Mouse (Mus musculus): Measurements from ENCODE around the gene Zbtb8a. TPM values are rescaled to one million over a fixed set of nuclear protein-coding genes. Genes with fewer than 3 reads are reported as not detected.
"Not testable (repeated sequence)": the region's sequence is repeated elsewhere in the genome, so short reads cannot be mapped to it uniquely, and the experiment has no call there.

Zbtb8a gene
- polyA plus RNA-seq, 1 experiment: 20.7 TPM

GRCm38 (mm10) chr4:129363463-129363862 is 14.5 kb downstream of the Zbtb8a start:
- H3K4me1 ChIP-seq (ENCODE audit: control insufficient read depth, insufficient read depth, low read length): no peaks in the 10 kb centered on the region
- H3K36me3 ChIP-seq (ENCODE audit: control insufficient read depth, insufficient read depth, low read length, poor library complexity, severe bottlenecking): peaks cover 30% of the 10 kb centered on the region
- no peak overlapping the region for H3K27ac ChIP-seq (ENCODE audit: insufficient read depth, low read length)
- H3K4me3 ChIP-seq (ENCODE audit: low read depth, low read length): no peak overlapping the region
- H3K9ac ChIP-seq (ENCODE audit: low read depth, poor library complexity, severe bottlenecking): no peak overlapping the region
- H3K9me3 ChIP-seq (replicated peaks; ENCODE audit: control insufficient read depth, insufficient read depth, low read length, poor library complexity, severe bottlenecking): no peaks in the 10 kb centered on the region
- TF ChIP-seq CTCF (IDR thresholded peaks at IDR 0.05; ENCODE audit: low read depth, low read length): no peak
- no peak for TF ChIP-seq POLR2A (IDR thresholded peaks at IDR 0.05; ENCODE audit: insufficient read depth, low read length)
- no peak for TF ChIP-seq EP300 (IDR thresholded peaks at IDR 0.05; ENCODE audit: insufficient read depth, low read depth, low read length)
- H3K27me3 ChIP-seq (ENCODE audit: control insufficient read depth, insufficient read depth, low read length, poor library complexity, severe bottlenecking): no peaks in the 10 kb centered on the region

- Histone ChIP-seq H3K4me3 (ENCODE audit: low read depth, low read length) (no peak overlapping the region), H3K9ac (ENCODE audit: low read depth, poor library complexity, severe bottlenecking) (no peak overlapping the region), H3K27ac (ENCODE audit: insufficient read depth, low read length) (0 out of 2 replicates have a peak overlapping the region, but pooled peaks have one; percentile 21), H3K4me1 (ENCODE audit: control insufficient read depth, insufficient read depth, low read length) (no peaks in the 10 kb centered on the region), H3K27me3 (ENCODE audit: control insufficient read depth, insufficient read depth, low read length, poor library complexity, severe bottlenecking) (no peaks in the 10 kb centered on the region), H3K9me3 (replicated peaks; ENCODE audit: control insufficient read depth, insufficient read depth, low read length, poor library complexity, severe bottlenecking) (no peaks in the 10 kb centered on the region), H3K36me3 (ENCODE audit: control insufficient read depth, insufficient read depth, low read length, poor library complexity, severe bottlenecking) (peaks cover 37% of the 10 kb centered on the region)
- no peak for TF ChIP-seq POLR2A (IDR thresholded peaks at IDR 0.05; ENCODE audit: insufficient read depth, low read length)
- TF ChIP-seq EP300 (IDR thresholded peaks at IDR 0.05; ENCODE audit: insufficient read depth, low read depth, low read length): no peak
- TF ChIP-seq CTCF (IDR thresholded peaks at IDR 0.05; ENCODE audit: low read depth, low read length): no peak
These were observed 15.1 kb downstream of the Zbtb8a start for GRCm38 (mm10) chr4:129362771-129363170.

GRCm38 (mm10) chr4:129362238-129362637 is 15.7 kb downstream of the Zbtb8a start:
- H3K9ac ChIP-seq (ENCODE audit: low read depth, poor library complexity, severe bottlenecking); H3K4me1 ChIP-seq (ENCODE audit: control insufficient read depth, insufficient read depth, low read length); H3K27me3 ChIP-seq (ENCODE audit: control insufficient read depth, insufficient read depth, low read length, poor library complexity, severe bottlenecking); H3K9me3 ChIP-seq (replicated peaks; ENCODE audit: control insufficient read depth, insufficient read depth, low read length, poor library complexity, severe bottlenecking); H3K4me3 ChIP-seq (ENCODE audit: low read depth, low read length): not testable (repeated sequence)
- 0 out of 2 replicates have a peak overlapping the region, but pooled peaks have one; percentile 31 for H3K27ac ChIP-seq (ENCODE audit: insufficient read depth, low read length)
- H3K36me3 ChIP-seq (ENCODE audit: control insufficient read depth, insufficient read depth, low read length, poor library complexity, severe bottlenecking): peaks cover 36% of the 10 kb centered on the region

GRCm38 (mm10) chr4:129357613-129358163 is 20.2 kb downstream of the Zbtb8a start:
- H3K27me3 ChIP-seq (ENCODE audit: control insufficient read depth, insufficient read depth, low read length, poor library complexity, severe bottlenecking): no peaks in the 10 kb centered on the region
- no peaks in the 10 kb centered on the region for H3K4me1 ChIP-seq (ENCODE audit: control insufficient read depth, insufficient read depth, low read length)
- TF ChIP-seq CTCF (IDR thresholded peaks at IDR 0.05; ENCODE audit: low read depth, low read length) (no peak), EP300 (IDR thresholded peaks at IDR 0.05; ENCODE audit: insufficient read depth, low read depth, low read length) (no peak), POLR2A (IDR thresholded peaks at IDR 0.05; ENCODE audit: insufficient read depth, low read length) (no peak)
- peaks cover 52% of the 10 kb centered on the region for H3K36me3 ChIP-seq (ENCODE audit: control insufficient read depth, insufficient read depth, low read length, poor library complexity, severe bottlenecking)
- no peak overlapping the region for H3K9ac ChIP-seq (ENCODE audit: low read depth, poor library complexity, severe bottlenecking)
- no peak overlapping the region for H3K27ac ChIP-seq (ENCODE audit: insufficient read depth, low read length)
- no peak overlapping the region for H3K4me3 ChIP-seq (ENCODE audit: low read depth, low read length)
- no peaks in the 10 kb centered on the region for H3K9me3 ChIP-seq (replicated peaks; ENCODE audit: control insufficient read depth, insufficient read depth, low read length, poor library complexity, severe bottlenecking)

GRCm38 (mm10) chr4:129354236-129354635 is 23.7 kb downstream of the Zbtb8a start:
- no peaks in the 10 kb centered on the region for H3K9me3 ChIP-seq (replicated peaks; ENCODE audit: control insufficient read depth, insufficient read depth, low read length, poor library complexity, severe bottlenecking)
- TF ChIP-seq POLR2A (IDR thresholded peaks at IDR 0.05; ENCODE audit: insufficient read depth, low read length): no peak
- TF ChIP-seq EP300 (IDR thresholded peaks at IDR 0.05; ENCODE audit: insufficient read depth, low read depth, low read length): no peak
- TF ChIP-seq CTCF (IDR thresholded peaks at IDR 0.05; ENCODE audit: low read depth, low read length): no peak
- peaks cover 41% of the 10 kb centered on the region for H3K36me3 ChIP-seq (ENCODE audit: control insufficient read depth, insufficient read depth, low read length, poor library complexity, severe bottlenecking)
- H3K9ac ChIP-seq (ENCODE audit: low read depth, poor library complexity, severe bottlenecking): no peak overlapping the region
- no peak overlapping the region for H3K4me3 ChIP-seq (ENCODE audit: low read depth, low read length)
- no peaks in the 10 kb centered on the region for H3K27me3 ChIP-seq (ENCODE audit: control insufficient read depth, insufficient read depth, low read length, poor library complexity, severe bottlenecking)
- no peak overlapping the region for H3K27ac ChIP-seq (ENCODE audit: insufficient read depth, low read length)
- no peaks in the 10 kb centered on the region for H3K4me1 ChIP-seq (ENCODE audit: control insufficient read depth, insufficient read depth, low read length)

GRCm38 (mm10) chr4:129353176-129353575 is 24.7 kb downstream of the Zbtb8a start:
- no peaks in the 10 kb centered on the region for H3K4me1 ChIP-seq (ENCODE audit: control insufficient read depth, insufficient read depth, low read length)
- H3K9me3 ChIP-seq (replicated peaks; ENCODE audit: control insufficient read depth, insufficient read depth, low read length, poor library complexity, severe bottlenecking): no peaks in the 10 kb centered on the region
- peaks cover 37% of the 10 kb centered on the region for H3K36me3 ChIP-seq (ENCODE audit: control insufficient read depth, insufficient read depth, low read length, poor library complexity, severe bottlenecking)
- TF ChIP-seq CTCF (IDR thresholded peaks at IDR 0.05; ENCODE audit: low read depth, low read length): no peak
- no peak for TF ChIP-seq POLR2A (IDR thresholded peaks at IDR 0.05; ENCODE audit: insufficient read depth, low read length)
- TF ChIP-seq EP300 (IDR thresholded peaks at IDR 0.05; ENCODE audit: insufficient read depth, low read depth, low read length): no peak
- H3K27me3 ChIP-seq (ENCODE audit: control insufficient read depth, insufficient read depth, low read length, poor library complexity, severe bottlenecking): no peaks in the 10 kb centered on the region
- no peak overlapping the region for H3K4me3 ChIP-seq (ENCODE audit: low read depth, low read length)
- peak overlapping the region; percentile 42; the same call in 1 of the 2 replicates for H3K9ac ChIP-seq (ENCODE audit: low read depth, poor library complexity, severe bottlenecking)
- 0 out of 2 replicates have a peak overlapping the region, but pooled peaks have one; percentile 25 for H3K27ac ChIP-seq (ENCODE audit: insufficient read depth, low read length)
